Mouse (Mus musculus) gastrocnemius, postnatal 4 days (tissue): ENCODE results near the gene Tspan4. TPM values are rescaled to one million over a fixed set of nuclear protein-coding genes. Genes with fewer than 3 reads are reported as not detected.

ENCODE experiments used
- DNase-seq, 2 experiments: peaks; one replicate each; pipeline ENCODE4 v3.0.0; 2021 to 2022; ENCODE audit warnings: low spot score in 2 of 2, mixed read lengths in 2 of 2
- total RNA-seq, 2 experiments: library from RNA; stranded (reverse); gene quantifications; 2 replicates each; pipeline ENCODE4 v1.2.3; 2021

Gene Tspan4
- total RNA-seq, 2 experiments from 2014 or later: 19.6 to 19.7 TPM

GRCm38 (mm10) chr7:141542588-141542987, 67.5 kb downstream of the Tspan4 start:
- DNase-seq: no peak

Other genes with a start within 250 kb of the Tspan4 start
- 10 to 100 TPM; 48.4 to 63.3 TPM for gene Phrf1, start 246.5 kb upstream of the Tspan4 start, total RNA-seq
- gene Irf7, start 208.8 kb upstream of the Tspan4 start, total RNA-seq: 1 to 10 TPM; 1.4 TPM
- 1 to 10 TPM; 1.3 to 1.5 TPM for gene Cdhr5, start 198.5 kb upstream of the Tspan4 start, total RNA-seq
- 1 to 10 TPM; 3.4 to 3.5 TPM for gene Sct, start 196.1 kb upstream of the Tspan4 start, total RNA-seq
- gene Drd4, start 183.2 kb upstream of the Tspan4 start, total RNA-seq: under 1 TPM; 0.16 to 0.25 TPM
- 10 to 100 TPM; 44.6 to 50.4 TPM for gene Deaf1, start 147.6 kb upstream of the Tspan4 start, total RNA-seq
- 10 to 100 TPM; 14.2 to 14.6 TPM for gene Tmem80, start 147.5 kb upstream of the Tspan4 start, total RNA-seq
- gene Eps8l2, start 136.4 kb upstream of the Tspan4 start, total RNA-seq: 1 to 10 TPM; 2.4 to 2.5 TPM
- 100 to 1,000 TPM; 120 to 128 TPM for gene Taldo1, start 83.0 kb upstream of the Tspan4 start, total RNA-seq
- 10 to 100 TPM; 18.3 to 19.5 TPM for gene Gatd1, start 61.1 kb upstream of the Tspan4 start, total RNA-seq
- gene Cend1, start 45.7 kb upstream of the Tspan4 start, total RNA-seq: under 1 TPM; 0.34 to 0.49 TPM
- 10 to 100 TPM; 16.4 to 25.2 TPM for gene Slc25a22, start 37.3 kb upstream of the Tspan4 start, total RNA-seq
- gene Pidd1, start 31.2 kb upstream of the Tspan4 start, total RNA-seq: 1 to 10 TPM; 4.0 to 4.5 TPM
- 1,000 to 10,000 TPM; 1,111 to 1,331 TPM for gene Rplp2, start 27.9 kb upstream of the Tspan4 start, total RNA-seq
- 100 to 1,000 TPM in 1 of 2 experiments, 10 to 100 TPM in 1; 98.6 to 133 TPM for gene Pnpla2, start 20.0 kb upstream of the Tspan4 start, total RNA-seq
- gene Cracr2b, start 14.1 kb upstream of the Tspan4 start, total RNA-seq: 1 to 10 TPM; 8.9 to 9.3 TPM
- gene Cd151, start 7.8 kb upstream of the Tspan4 start, total RNA-seq: 10 to 100 TPM; 87.2 to 88.8 TPM
- gene Polr2l, start 108 bp upstream of the Tspan4 start, total RNA-seq: 10 to 100 TPM; 35.3 to 35.9 TPM
- 10 to 100 TPM; 23.0 to 34.4 TPM for gene Chid1, start 64.6 kb downstream of the Tspan4 start, total RNA-seq
- 10 to 100 TPM; 63.4 to 65.5 TPM for gene Ap2a2, start 86.9 kb downstream of the Tspan4 start, total RNA-seq
- not detected for gene Muc6, start 180.1 kb downstream of the Tspan4 start, total RNA-seq
- under 1 TPM; 0.52 to 0.59 TPM for gene Muc2, start 215.1 kb downstream of the Tspan4 start, total RNA-seq